Mouse (Mus musculus) kidney, adult 9 months (tissue): ENCODE data around the gene 4931429L15Rik.
A peak's percentile ranks its signal among the peaks of the same experiment; 100 is the strongest.
"Not testable (repeated sequence)": the region's sequence is repeated elsewhere in the genome, so short reads cannot be mapped to it uniquely, and the experiment has no call there.

Source experiments
- DNase-seq: peaks from one replicate; pipeline ENCODE4 v3.0.0; 2022

Gene 4931429L15Rik

DNA sequence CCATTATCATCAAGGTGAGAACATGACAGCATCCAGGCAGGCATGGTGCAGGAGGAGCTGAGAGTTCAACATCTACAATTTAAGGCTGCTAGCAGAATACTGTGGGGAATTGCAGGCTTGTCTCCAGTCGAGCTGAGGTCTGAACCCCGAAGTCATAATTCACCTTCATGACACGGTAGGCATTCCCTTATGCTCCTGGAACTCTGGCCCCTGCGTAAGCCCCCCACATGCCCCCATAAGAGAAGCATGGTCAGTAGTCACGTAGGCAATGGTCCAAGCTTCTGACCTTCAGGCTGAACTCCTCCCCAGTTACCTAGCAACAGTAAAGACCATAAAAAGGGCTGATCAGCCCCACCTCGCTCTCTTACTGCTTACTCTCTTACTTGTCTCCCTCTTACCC is at the start of gene 4931429L15Rik:
Gene 4931429L15Rik, minus strand, starts transcription at position 101 of the 400 bp plus-strand sequence.
- not testable (repeated sequence) for DNase-seq

DNA sequence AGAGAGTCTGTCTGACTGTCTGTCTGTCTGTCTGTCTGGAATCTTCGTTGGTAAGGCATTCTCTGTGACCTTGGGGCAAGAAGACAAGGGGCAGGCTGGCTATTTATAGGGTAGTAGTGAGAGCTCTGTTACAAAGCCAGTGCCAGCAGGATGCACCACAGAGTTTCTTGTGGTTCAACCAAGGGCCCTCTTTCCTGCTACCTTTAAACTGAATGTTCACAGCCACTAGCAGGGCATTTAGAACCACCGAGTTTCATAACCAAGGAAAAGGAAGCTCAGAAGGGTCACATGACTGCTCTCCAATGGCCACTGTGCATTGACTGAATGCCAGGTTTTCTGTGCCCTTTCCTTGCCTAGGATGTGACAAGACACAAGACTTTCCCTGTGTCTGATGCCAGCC is 42.7 kb upstream of the 4931429L15Rik start:
- DNase-seq = no peak

DNA sequence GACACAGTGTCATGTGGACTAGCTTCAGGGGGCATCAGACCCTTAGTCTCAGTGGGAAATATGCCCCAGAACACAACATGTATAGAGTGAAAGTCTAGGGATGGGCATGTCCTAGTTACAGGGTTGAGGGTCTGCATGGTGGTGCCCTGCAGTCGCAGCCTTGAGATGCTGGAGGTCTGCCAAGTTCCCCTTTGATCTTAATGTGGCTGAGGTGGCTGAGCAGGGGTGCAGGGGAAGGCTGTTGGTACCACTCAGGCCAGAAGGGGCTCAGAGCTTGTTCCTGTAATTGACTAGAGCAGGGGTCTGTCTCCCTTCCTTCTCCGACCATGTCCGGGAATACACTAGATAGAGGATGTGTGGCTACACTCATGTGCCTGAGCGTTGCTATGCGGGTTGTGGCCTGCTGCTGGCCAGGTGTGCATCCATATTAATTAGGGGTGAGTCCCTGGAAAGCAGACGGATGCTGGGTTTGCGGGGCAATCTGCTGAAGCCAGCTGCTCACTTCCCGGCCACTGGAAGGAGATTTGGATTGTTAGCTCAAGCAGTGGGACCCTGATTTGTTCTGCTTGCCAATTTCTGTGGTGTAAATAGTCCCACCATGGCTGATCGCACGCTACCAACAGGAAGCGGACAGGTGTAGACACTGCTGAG is 41.8 kb upstream of the 4931429L15Rik start:
- DNase-seq = no peak

DNA sequence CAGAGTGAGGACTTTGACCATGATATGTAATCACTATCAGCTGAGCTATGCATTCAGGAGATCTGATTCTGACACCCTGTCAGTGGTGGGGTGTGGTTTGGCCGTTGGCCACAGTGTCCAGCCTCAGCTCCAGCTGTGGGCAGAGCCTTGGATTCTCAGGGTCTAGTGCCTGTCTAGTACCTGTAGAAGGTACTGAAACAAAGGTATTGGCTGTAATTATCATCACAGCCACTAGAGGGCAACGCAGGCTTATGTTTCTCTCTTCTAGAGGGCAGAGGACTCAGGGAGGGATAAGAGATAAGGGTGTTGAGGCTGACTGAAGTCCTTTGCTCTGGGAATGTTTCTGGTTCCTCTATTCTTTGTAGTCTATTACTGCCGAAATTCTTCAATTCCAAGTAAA is 34.2 kb upstream of the 4931429L15Rik start:
- DNase-seq = peak; percentile 70

DNA sequence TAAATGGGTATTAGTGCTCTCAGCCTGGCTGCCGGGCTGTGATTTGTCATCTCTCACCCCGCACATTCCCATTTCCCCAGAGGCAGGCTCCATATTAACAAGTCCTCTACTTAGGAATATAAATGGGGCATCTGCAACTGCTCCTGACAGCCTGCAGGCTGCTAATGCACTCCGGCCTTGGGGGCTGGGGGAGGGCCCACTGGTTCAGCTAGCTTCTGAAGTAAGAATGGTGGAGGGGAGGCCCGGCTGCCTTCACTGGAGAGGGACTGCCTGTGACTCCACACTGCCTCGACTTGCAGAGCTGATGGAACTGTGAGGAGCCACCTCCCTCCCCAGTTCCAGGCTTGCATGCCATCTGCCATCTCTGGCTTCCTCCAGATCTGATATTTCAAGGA is 33.5 kb upstream of the 4931429L15Rik start:
- DNase-seq = no peak

DNA sequence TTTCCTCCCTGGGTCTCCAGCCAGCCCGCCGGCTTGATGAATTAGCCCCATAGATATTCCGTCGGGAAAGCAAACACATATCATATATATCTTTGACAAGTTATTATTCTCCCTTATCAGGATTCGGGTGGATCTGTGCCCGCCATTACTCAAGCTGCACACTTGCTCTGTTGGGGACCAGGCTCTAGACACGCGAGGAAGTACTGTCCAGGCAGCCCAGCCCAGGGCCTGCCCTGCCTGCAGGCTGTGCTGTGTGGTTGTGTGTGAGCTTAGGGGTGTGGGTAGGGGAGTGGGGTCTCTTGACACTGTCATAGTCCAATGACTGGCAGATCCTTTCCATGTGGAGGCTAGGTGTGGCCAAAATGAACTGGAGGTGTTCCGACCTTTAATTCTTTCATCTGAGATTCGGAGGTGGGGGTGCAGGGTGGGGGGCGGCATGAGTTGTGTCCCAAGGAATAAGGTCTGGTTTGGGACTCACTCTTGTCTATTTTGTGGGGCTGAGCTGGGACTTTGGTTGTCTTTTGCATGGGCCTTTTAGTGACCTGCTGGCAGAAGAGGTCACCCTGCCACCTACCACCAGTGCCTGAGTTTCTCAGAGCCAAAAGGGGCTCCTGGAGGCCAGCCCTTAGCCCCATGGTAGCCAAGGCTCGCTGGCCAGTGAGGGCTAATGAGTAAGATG is 33.0 kb upstream of the 4931429L15Rik start:
- DNase-seq = no peak

DNA sequence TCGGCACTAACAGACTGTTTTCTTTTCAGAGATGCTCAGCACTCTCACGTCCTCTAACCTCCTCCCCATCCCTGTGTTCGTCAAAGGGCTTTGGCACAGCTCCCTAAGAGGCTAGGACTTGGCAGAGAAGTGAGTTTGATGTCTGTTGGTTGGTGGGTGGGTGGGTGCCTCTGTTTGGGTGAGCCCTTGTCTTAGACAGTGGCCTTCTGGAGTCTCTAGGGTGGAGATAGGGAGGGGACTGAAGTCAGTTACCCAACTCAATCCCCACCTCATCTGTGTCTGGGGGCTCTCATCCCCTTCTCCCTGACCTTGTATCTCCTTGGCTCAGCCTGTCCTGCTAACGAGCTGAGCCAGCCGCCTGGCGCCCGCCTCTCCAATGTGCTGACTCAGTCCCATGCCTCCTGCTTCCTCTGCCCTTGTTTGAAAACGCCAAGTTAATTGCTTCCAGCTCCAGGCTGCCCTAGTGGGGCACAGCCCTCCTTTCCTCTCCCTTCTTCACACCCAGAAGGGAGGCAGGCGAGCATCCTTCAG is 30.7 kb upstream of the 4931429L15Rik start:
- no peak for DNase-seq

DNA sequence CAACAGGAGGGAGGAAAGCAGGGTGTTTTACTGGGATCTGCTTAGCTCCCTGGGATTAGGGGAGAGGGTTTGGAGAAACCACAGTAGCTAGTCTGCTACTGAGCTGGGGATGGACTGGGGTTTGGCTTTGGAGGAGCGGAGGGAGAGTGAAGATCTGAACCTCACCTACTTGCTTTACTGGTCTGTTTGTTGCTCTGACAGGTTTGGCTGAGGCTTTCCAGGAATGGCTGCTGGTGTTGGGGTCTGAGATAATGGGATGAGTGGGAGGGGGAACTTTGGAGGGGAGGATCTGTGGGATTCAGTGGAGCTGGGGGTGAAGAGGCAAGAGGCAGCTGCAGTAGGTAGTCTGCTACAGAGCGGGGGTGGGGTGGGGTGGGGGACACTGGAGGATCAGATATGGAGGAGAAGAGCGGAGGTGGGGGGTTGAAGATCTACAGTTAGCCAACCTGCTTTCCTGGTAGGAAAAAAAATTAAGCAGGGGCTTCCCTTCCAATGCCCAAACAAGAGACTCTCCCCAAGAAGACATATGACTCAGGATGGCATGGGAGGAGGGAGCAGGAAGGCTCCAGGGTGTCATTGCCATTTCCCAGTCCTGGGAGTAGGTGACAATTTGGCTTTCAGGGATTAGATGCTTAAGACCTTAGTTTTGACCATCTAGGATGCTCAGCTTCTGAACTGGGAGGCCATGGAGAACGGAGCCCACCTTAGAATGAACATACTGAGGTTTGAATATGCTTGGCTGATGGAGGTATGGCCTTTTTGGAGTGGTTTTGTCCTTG is 26.3 kb upstream of the 4931429L15Rik start:
- DNase-seq = no peak

DNA sequence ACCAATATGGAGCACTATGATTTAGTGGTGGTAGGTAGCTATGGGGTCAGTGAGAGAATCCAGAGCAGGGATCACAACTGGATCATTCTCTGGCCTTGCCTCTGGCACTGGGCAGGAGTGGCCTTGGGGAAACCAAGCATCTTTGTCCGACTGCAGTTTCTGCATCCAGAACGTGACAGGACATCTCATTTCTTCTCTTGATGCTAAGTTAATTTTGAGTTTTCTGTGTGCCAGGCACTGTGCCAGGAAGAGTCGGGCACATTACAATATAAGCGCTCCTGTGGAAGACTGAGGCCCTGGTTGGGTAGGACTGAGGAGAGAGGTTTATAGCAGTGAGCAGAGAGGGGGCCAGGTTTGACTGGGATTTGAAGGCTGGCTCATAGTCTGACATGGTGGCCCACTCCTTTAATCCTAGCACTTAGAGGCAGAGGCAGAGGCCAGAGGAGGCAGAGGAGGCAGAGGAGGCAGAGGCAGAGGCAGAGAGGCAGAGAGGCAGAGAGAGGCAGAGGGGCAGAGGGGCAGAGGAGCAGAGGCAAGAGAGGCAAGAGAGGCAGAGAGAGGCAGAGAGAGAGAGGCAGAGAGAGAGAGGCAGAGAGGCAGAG is 19.4 kb upstream of the 4931429L15Rik start:
- DNase-seq = no peak

DNA sequence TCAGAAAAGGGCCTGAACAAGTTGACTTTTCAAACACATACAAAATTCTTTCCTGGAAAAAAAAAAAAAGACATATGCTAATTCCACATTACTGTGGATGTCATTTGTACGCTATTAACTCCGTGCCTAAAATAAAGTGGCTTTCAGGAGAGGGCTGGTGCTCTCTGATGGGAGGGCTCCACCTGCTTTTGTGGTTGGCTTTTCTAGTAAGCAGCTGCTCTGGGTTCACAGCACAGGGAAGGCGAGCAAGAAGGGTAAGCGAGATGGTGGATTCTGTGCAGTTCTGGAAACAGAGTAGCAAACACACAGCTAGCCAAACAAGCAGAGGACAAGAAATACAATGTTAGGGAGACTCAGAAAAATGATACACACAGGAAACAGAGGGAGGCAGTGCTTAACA is 18.6 kb upstream of the 4931429L15Rik start:
- no peak for DNase-seq

DNA sequence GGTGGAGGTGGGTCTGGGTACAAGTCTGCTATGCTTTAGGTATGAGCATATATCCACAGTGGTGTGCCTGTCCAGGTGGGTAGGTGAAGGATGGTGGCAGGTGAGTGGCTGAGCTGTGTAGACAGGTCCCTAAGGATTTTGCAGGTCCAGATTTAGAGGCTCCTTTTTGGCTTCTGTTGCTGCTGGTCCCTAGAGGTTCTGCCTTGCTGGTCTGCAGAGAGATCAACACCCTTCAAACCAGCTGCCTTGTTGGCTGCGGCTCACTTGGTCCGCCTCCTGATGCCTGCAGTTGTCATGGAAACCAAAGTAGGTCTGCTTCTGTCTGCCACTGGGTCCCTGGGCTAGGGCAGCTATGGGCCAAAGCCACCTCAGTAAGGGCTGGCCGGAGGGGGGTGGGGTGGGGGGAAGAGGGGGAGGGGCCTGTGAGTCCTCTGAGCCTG is 18.1 kb upstream of the 4931429L15Rik start:
- DNase-seq = no peak

DNA sequence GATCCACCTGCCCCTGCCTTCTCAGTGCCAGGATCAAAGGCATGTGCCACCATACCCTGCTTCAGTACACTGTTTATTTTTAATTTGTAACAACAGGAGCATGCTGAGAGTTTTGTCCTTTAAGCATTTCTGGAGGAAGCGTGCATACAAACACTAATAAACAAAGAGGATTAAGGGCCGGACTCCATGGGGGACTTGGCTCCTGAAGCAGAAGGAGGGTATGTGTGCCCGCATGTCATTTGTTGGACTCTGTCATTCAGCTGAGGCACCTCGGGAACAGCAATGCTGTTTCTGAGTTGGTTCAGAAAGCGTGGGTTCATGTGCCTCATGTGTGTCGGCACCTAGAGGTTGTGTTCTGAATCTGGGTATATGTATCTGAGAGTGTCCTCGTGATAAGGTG is 17.5 kb upstream of the 4931429L15Rik start:
- DNase-seq = no peak

DNA sequence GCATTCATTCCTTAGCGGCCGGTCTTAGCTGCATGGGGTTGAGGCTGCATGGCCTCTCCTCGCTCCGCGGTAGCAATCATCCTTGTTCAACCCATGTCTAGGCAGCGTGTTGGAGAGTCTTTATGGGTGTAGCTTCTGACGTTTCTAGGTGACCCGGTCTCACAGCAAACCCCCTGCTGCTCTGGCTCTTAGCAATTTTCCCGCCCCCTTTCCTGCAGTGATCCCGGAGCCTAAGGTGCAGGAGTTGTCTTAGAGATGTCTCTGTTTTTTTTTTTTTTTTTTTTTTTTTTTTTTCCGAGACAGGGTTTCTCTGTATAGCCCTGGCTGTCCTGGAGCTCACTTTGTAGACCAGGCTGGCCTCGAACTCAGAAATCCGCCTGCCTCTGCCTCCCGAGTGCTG is 16.5 kb upstream of the 4931429L15Rik start:
- not testable (repeated sequence) for DNase-seq

DNA sequence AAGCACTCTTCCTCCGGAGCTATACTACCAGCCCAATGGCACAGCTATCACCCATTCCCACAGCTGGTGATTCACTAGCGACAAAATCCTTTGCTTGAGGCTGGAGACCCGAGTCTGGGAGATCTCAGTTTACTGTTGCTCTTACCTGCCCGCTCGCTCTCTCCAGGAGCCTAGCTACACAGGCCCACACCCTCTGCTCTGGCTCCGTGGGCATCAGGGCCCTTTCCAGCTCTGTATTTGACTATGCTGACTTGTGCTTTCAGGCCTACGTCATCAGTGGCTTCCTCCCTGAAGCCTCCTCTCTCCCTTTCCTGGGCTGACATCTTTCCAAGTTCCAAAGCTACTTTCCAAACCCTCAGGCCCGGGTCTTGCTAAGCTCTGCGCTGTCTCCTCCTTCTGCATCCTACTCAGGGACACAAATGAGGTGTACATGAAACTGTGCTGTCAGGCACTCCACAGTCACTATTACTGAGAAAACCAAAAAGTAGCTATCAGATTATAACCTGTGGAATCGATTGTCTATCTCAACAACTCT is 15.7 kb upstream of the 4931429L15Rik start:
- no peak for DNase-seq

DNA sequence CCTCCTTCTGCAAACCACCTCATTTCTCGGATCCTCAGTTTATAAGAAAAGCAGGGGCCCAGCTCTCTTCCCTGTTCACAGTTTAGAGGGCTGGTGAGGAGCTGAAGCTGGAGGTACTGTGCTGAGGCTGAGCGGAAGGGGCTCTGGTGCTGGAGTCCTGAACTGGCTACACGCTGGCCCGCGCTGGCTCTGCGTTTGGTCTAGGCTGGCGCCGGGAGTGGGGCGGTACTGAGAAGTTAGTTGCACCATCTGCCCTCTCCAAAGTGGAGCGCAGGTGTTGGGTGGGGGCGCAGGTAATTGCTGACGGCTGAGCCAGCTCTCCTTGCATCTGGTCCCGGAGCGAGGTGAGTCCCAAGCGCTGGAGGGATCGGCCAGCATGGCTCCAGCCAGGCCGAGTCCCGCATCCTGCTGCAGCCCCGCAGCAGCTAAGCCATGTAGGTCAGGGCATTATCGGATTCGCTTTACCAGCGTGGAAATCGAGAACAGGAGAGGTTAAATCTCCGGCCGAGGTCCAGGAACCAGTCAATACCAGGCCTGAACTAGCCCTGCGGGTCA is 14.8 kb upstream of the 4931429L15Rik start:
- no peak for DNase-seq

DNA sequence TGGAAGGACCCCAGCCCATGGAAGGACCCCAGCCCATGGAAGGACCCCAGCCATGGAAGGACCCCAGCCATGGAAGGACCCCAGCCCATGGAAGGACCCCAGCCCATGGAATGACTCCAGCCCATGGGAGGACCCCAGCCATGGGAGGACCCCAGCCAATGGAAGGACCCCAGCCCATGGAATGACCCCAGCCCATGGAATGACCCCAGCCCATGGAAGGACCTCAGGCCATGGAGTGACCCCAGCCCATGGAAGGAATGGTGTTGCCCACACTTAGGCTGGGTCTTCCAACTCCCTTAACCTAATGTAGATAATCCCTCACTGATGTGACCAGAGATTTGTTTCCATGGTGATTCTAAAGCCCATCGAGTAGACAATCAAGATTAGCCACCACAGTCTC is 11.5 kb upstream of the 4931429L15Rik start:
- no peak for DNase-seq

DNA sequence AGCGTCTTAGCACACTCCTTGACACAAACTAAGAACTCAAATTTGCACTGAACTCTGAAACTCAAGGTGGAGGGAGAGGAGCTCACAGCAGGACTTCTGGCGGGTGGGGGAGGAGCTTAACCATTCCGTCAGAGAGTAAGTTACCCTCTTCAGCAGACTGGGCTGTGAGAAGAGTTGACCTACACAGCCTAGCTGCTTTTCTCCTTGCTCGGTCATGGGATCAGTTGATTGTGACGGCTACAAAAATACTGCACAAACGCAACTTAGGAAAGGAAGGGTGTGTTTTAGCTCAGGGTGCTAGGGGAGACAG is 10.8 kb upstream of the 4931429L15Rik start:
- no peak for DNase-seq

DNA sequence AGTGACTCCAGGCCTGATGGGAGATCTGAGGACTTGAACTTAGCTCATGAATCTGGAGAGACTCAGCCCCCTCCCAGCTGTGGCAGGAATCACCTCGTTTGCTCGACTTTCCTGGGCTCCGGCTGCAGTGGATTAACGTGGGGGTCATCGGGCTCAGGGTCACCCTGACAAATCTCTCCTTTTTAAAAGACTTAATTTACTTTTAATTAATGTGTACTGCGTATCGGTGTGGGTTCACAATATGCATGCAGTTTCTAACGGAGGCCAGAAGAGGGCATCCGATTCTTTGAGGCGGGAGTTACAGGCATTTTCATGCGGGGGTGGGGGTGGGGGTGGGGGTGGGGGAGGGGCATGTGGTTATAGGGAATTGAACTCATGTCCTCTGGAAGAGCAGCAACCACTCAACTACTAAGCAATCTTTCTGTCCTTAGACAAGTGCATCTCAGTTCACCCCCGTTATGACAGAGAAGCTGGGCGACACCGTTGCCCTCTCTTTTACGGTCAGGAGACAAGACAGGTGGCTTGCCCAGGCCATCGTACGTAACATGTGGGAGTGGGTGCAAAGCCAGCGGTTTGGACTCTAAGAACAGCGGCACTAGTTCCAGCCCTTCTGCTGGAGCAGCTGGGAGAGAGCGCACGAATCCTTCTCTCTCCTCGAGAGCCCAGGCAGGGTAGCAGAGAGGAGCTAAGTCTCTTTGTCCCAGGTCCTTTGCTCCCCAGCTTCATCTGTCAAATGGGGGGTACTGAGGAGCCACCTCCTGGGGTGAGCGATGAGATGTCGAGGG is 10.2 kb upstream of the 4931429L15Rik start:
- no peak for DNase-seq

DNA sequence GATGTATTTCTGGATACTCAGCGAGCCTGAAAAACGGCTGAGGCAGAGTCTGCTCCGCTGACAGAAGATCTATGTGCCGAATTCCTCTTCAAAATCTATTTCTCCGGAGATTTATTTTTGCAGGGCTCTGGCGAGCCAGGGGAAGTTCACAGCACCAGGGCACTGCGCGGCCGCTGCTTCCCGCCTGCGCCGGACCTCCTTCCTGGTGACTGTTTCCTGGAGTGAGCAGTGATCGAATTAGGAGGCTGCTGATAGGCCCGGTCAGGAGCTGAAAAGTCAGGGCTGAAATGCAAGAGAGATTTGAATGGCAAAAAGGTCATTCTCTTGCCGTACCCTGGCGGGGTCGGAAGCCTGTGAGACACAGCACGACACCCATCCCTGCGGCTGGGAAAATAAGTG is 9.5 kb upstream of the 4931429L15Rik start:
- no peak for DNase-seq

DNA sequence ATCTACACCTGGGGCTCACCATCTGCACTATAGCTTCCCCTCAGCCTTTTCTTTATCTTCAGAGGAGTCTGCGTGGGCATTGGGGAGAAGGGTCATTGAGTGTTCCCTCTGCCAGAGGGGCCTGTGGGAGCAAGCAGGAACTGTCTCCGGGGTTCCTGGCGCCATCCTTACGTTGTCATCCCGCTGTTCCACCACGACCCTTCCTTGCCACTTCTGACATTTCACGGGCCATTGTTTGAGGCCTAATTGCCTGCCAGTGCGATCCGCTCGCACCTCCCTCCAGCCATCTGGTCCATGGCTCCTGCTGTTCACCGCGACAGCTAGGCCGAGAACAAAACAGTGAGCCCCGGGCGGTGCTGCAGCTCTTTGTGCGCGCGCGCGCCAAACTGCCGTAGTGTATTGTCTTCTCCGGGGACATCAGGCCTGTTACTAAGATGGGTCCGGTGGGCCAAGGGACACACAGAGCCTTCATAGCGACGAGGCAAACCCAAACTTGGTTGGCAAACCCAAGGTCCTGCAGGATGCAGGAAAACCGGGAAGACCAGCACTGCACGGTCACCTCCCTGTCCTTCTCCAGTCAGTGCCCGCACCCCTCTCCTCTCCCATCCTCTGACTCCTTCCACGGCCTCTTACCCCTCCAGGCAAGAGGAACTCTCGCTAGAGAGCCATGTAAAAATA is 8.9 kb upstream of the 4931429L15Rik start:
- DNase-seq = peak; percentile 9
